Mouse (Mus musculus) cerebral cortex, adult 2 months (tissue): ENCODE results near the gene Gm10837.

ENCODE experiments used
- WGBS: fragments of 180-500 bp; shearing (Covaris S2); methylation state at CpG from one replicate; pipeline ENCODE4 v1.1.7; 2018; 5-methylcytosine and 5-hydroxymethylcytosine counted together

Gene Gm10837

GRCm38 (mm10) chr14:122534017-122534924, 43.9 kb downstream of the Gm10837 start, which contains the start of gene Pcca:
Gene Pcca, plus strand, starts transcription at chr14:122534324.
- WGBS: 1% methylated on average over 54 of the region's 54 CpGs

- WGBS: 98% methylated on average over 1 of the region's 1 CpGs
These were observed 45.6 kb downstream of the Gm10837 start for GRCm38 (mm10) chr14:122535986-122536385.
